Mouse (Mus musculus) left cerebral cortex, postnatal 14 days (tissue): ENCODE measurements around the gene P2ry2. TPM values are rescaled to one million over a fixed set of nuclear protein-coding genes. Genes with fewer than 3 reads are reported as not detected.

Experiments
- DNase-seq, 2 experiments: peaks; one replicate each; pipeline ENCODE4 v3.0.0; 2021 to 2022; ENCODE audit warnings: low spot score in 2 of 2, mixed read lengths in 1 of 2
- intact Hi-C: fragments of 180-260 bp; cut with DNase I; formaldehyde crosslinking; loops from one replicate; pipeline ENCODE4 v1.15.1; 2025
- long read RNA-seq, 2 experiments: library from polyadenylated mRNA; stranded (forward); transcript quantifications; one replicate each; pipeline ENCODE4 v2.0.0; 2021
- total RNA-seq, 2 experiments: library from RNA; stranded (reverse); gene quantifications; 2 replicates each; pipeline ENCODE4 v1.2.3; 2021

Gene P2ry2
- total RNA-seq = under 1 TPM; 0.55 to 0.92 TPM
- long read RNA-seq, experiment 1 = 0 reads
- long read RNA-seq, experiment 2, partial matches to known transcripts = 0 of 2 reads
- long read RNA-seq, experiment 2, other reads (novel, unspliced or antisense) = 1 of 2 reads

- intact Hi-C loops = no loop called here
- no peak for DNase-seq
These were observed at the start of gene P2ry2 for GRCm38 (mm10) chr7:101012541-101012940. Gene P2ry2 (minus strand): TSS chr7:101012866.

- intact Hi-C loops = loop anchor here (5.0 kb wide), 3 partner anchors 45 to 210 kb away; no protein-coding TSS in a partner anchor
- DNase-seq = peak; percentile 55 to 62
These were observed 49.6 kb upstream of the P2ry2 start for GRCm38 (mm10) chr7:101062246-101062645.

GRCm38 (mm10) chr7:101061381-101061780, 48.7 kb upstream of the P2ry2 start:
- intact Hi-C loops = loop anchor here (2.0 to 5.0 kb wide), 5 partner anchors 46 to 313 kb away; no protein-coding TSS in a partner anchor
- peak; percentile 85 to 93 for DNase-seq

GRCm38 (mm10) chr7:101060476-101060875, 47.8 kb upstream of the P2ry2 start:
- DNase-seq = no peak
- intact Hi-C loops = loop anchor here (2.0 to 5.0 kb wide), 5 partner anchors 47 to 314 kb away; no protein-coding TSS in a partner anchor

- intact Hi-C loops = loop anchor here (5.0 to 10.0 kb wide), 2 partner anchors 114 to 483 kb away; no protein-coding TSS in a partner anchor
- DNase-seq = no peak
These were observed 46.5 kb upstream of the P2ry2 start for GRCm38 (mm10) chr7:101059188-101059587.

- DNase-seq = no peak
- intact Hi-C loops = loop anchor here (5.0 to 10.0 kb wide), 2 partner anchors 113 to 485 kb away; no protein-coding TSS in a partner anchor
These were observed 44.6 kb upstream of the P2ry2 start for GRCm38 (mm10) chr7:101057309-101057708.

- intact Hi-C loops = loop anchor here (10.0 kb wide), 1 partner anchor 108 kb away; no protein-coding TSS in a partner anchor
- no peak for DNase-seq
These were observed 40.5 kb upstream of the P2ry2 start for GRCm38 (mm10) chr7:101053136-101053535.

GRCm38 (mm10) chr7:101051551-101052221, 39.0 kb upstream of the P2ry2 start:
- intact Hi-C loops = loop anchor here (1.0 to 10.0 kb wide), 3 partner anchors 63 to 145 kb away; no protein-coding TSS in a partner anchor
- peak; percentile 65 to 78 for DNase-seq

- no peak for DNase-seq
- intact Hi-C loops = loop anchor here (2.0 to 10.0 kb wide), 2 partner anchors 106 to 144 kb away; no protein-coding TSS in a partner anchor
These were observed 38.3 kb upstream of the P2ry2 start for GRCm38 (mm10) chr7:101050724-101051550.

- intact Hi-C loops = loop anchor here (2.0 to 10.0 kb wide), 2 partner anchors 105 to 143 kb away; no protein-coding TSS in a partner anchor
- DNase-seq = no peak
These were observed 36.8 kb upstream of the P2ry2 start for GRCm38 (mm10) chr7:101049326-101050087.

- intact Hi-C loops = no loop called here
- DNase-seq = no peak
These were observed 35.6 kb upstream of the P2ry2 start for GRCm38 (mm10) chr7:101048247-101048646.

GRCm38 (mm10) chr7:101043846-101044541, 31.3 kb upstream of the P2ry2 start:
- intact Hi-C loops = no loop called here
- DNase-seq = no peak

- intact Hi-C loops = no loop called here
- DNase-seq = no peak
These were observed 29.5 kb upstream of the P2ry2 start for GRCm38 (mm10) chr7:101041977-101042749.

GRCm38 (mm10) chr7:101041544-101041943, 28.9 kb upstream of the P2ry2 start:
- no peak for DNase-seq
- intact Hi-C loops = no loop called here

- intact Hi-C loops = no loop called here
These were observed 20.7 kb upstream of the P2ry2 start for GRCm38 (mm10) chr7:101033371-101033770.

GRCm38 (mm10) chr7:101031234-101031633, 18.6 kb upstream of the P2ry2 start:
- intact Hi-C loops = no loop called here
- no peak for DNase-seq

More at GRCm38 (mm10) chr7:101033371-101033770, 20.7 kb upstream of the P2ry2 start:
- no peak for DNase-seq

GRCm38 (mm10) chr7:101030756-101031155, 18.1 kb upstream of the P2ry2 start:
- DNase-seq = no peak
- intact Hi-C loops = no loop called here

GRCm38 (mm10) chr7:101029446-101029845, 16.8 kb upstream of the P2ry2 start:
- intact Hi-C loops = no loop called here
- no peak for DNase-seq
